Mouse (Mus musculus) lung, adult 18-20 months (tissue): ENCODE results near the gene Adgrg6.

ENCODE experiments used
- DNase-seq, 2 experiments: peaks; one replicate each; pipeline ENCODE4 v3.0.0; 2022; ENCODE audit warnings: mixed read lengths in 2 of 2

Adgrg6 gene

GRCm38 (mm10) chr10:14544941-14545717 lies at the start of gene Adgrg6:
Gene Adgrg6, minus strand, starts transcription at chr10:14545659.
- DNase-seq = peak; percentile 56 to 57

GRCm38 (mm10) chr10:14592215-14592614 lies 46.8 kb upstream of the Adgrg6 start:
- no peak for DNase-seq

GRCm38 (mm10) chr10:14590816-14591215 lies 45.4 kb upstream of the Adgrg6 start:
- DNase-seq = no peak

GRCm38 (mm10) chr10:14589667-14590066 lies 44.2 kb upstream of the Adgrg6 start:
- DNase-seq = no peak

- no peak for DNase-seq
These were observed 38.0 kb upstream of the Adgrg6 start for GRCm38 (mm10) chr10:14583496-14583895.

- no peak for DNase-seq
These were observed 28.8 kb upstream of the Adgrg6 start for GRCm38 (mm10) chr10:14574255-14574654.

- no peak for DNase-seq
These were observed 25.7 kb upstream of the Adgrg6 start for GRCm38 (mm10) chr10:14571143-14571542.

- DNase-seq = no peak
These were observed 25.2 kb upstream of the Adgrg6 start for GRCm38 (mm10) chr10:14570616-14571015.

GRCm38 (mm10) chr10:14546111-14546551 lies 672 bp upstream of the Adgrg6 start:
- DNase-seq = no peak

- DNase-seq = no peak
These were observed 885 bp downstream of the Adgrg6 start for GRCm38 (mm10) chr10:14544608-14544940.

GRCm38 (mm10) chr10:14543511-14544067 lies 1.9 kb downstream of the Adgrg6 start:
- no peak for DNase-seq

- DNase-seq = no peak
These were observed 8.4 kb downstream of the Adgrg6 start for GRCm38 (mm10) chr10:14537102-14537501.

GRCm38 (mm10) chr10:14531090-14531489 lies 14.4 kb downstream of the Adgrg6 start:
- peak; percentile 21 to 24 for DNase-seq

- no peak for DNase-seq
These were observed 14.8 kb downstream of the Adgrg6 start for GRCm38 (mm10) chr10:14530670-14531069.

- DNase-seq = no peak
These were observed 17.7 kb downstream of the Adgrg6 start for GRCm38 (mm10) chr10:14527765-14528164.

- DNase-seq = no peak
These were observed 22.7 kb downstream of the Adgrg6 start for GRCm38 (mm10) chr10:14522729-14523128.

GRCm38 (mm10) chr10:14520912-14521675 lies 24.4 kb downstream of the Adgrg6 start:
- DNase-seq = no peak

GRCm38 (mm10) chr10:14517909-14518308 lies 27.6 kb downstream of the Adgrg6 start:
- DNase-seq = no peak

- DNase-seq = no peak
These were observed 33.4 kb downstream of the Adgrg6 start for GRCm38 (mm10) chr10:14511904-14512663.

- no peak for DNase-seq
These were observed 34.3 kb downstream of the Adgrg6 start for GRCm38 (mm10) chr10:14511157-14511556.

- no peak for DNase-seq
These were observed 49.8 kb downstream of the Adgrg6 start for GRCm38 (mm10) chr10:14495658-14496057.

- no peak for DNase-seq
These were observed 50.3 kb downstream of the Adgrg6 start for GRCm38 (mm10) chr10:14495204-14495603.

GRCm38 (mm10) chr10:14491838-14492237 lies 53.6 kb downstream of the Adgrg6 start:
- DNase-seq = peak in 1 of 2 experiments; percentile 22
